Mouse (Mus musculus) E14TG2a.4 (cell line): ENCODE data around the gene Megf11.

Source experiments
- CTCF ChIP-seq: conservative IDR thresholded peaks from 2 replicates; pipeline ENCODE4 v1.5.1; 2014; ENCODE audit warnings: low read length
- NANOG ChIP-seq: IDR thresholded peaks from 2 replicates; pipeline ENCODE4 v1.6.1; 2014; ENCODE audit warnings: borderline replicate concordance, low read length, mixed read lengths
- POU5F1 ChIP-seq: IDR thresholded peaks from 2 replicates; pipeline ENCODE4 v1.6.1; 2014; ENCODE audit warnings: low read length, borderline replicate concordance

DNA sequence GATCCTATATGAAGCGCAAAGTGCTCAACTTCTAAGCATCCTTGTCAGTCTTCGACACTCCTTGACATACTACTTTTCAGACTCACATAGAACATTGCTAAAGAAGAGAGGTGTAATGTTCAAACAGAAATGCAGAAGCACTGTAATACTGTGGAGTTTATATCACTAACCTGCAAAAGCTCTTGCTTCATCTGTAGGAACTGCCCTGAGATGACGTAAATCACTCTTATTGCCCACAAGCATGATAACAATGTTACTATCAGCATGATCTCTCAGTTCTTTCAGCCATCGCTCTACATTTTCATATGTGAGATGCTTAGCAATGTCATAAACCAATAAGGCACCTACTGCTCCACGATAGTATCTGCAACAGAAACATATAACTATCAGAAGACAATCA is 341.0 kb downstream of the Megf11 start:
- TF ChIP-seq CTCF (no peak), POU5F1 (no peak), NANOG (no peak)
